Mouse (Mus musculus) bone marrow, adult 2 months (tissue): ENCODE measurements around the gene Slc9a7.

Source experiments
- CTCF ChIP-seq: fragments of 200-500 bp; IDR thresholded peaks from 2 replicates; pipeline ENCODE4 v1.5.1; 2011; ENCODE audit warnings: low read length, control low read depth; ENCODE audit not compliant: control insufficient read depth, insufficient read depth
- POLR2A ChIP-seq: fragments of 200-500 bp; IDR thresholded peaks from 2 replicates; pipeline ENCODE4 v1.6.1; 2011; ENCODE audit warnings: low read depth, mild to moderate bottlenecking, control low read depth, low read length, borderline replicate concordance; ENCODE audit not compliant: control insufficient read depth

DNA sequence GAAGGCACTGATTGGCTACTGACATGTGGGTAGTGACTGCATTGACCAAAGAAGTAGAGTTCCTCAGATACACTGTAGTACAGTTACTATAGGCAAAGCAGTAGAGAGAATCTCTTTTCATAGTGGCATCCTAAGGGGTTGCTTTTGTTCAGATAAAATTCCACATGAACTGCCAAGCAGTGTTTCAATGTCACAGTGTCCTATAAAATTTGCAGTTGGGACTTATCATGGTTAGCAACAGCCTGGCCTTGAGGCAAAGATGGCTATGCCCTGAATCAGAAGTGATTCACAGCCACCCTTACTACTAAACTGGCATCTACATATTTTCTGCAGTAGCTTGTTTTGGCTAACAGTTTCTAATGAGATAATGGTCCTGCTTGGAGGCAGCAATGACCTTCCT is 11.7 kb upstream of the Slc9a7 start:
- TF ChIP-seq CTCF (no peak), POLR2A (no peak)
